In the genomic region with DNA sequence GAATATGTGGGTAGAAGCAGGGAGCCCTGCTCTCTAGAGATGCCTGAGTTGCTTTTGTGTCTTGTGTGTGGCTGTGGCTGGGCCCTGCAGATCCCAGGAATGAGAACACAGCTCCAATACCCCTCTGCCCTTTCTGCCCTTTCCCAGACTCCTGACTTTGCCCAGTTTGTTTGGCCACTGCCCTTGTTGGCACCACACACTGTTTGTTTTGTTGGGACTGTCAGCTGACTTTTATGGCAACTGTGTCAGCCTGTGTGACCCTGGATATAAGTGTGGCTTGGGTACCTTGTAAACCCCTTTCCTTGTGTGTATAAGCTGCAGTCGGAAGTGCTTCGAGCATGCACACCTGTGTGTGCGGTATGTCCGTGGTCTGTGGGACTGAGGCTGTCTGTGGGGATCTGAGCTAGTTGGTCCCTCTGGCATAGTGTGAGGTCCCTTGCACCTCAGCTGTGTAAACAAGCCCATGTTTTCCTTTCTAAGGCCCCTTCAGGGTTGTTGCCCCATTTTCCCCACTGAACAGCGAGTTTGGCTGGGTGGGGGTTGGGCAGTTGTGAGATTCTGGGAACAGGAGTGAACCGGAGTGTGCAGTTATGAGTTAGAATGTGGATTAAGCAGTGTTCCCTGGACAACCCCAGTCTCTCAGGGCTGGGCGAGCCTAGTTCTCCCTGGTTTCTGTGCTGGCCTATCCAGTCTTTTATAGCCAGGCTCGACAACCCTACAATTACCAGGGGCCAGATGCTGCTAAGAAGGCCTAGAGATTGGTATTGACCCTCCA, we compare ENCODE assay signal across 13 mouse cellular contexts. TPM values are rescaled to one million over a fixed set of nuclear protein-coding genes. Genes with fewer than 3 reads are reported as not detected.
A peak's percentile ranks its signal among the peaks of the same experiment; 100 is the strongest.
DNase-seq lines count a peak whose midpoint lies in the region; ATAC-seq and TF ChIP-seq lines count a peak whose summit lies in the region.
"Had no signal": no experiment of that assay in that cellular context is flagged by ENCODE, and none has a peak within 500 bp of the region (broad histone marks: within the 10 kb centered on the region; RNA-seq: fewer than 3 reads in every experiment).

No protein-coding gene starts in this region.

- TF ChIP-seq CTCF in lung, embryonic 14.5 days (IDR thresholded peaks at IDR 0.05; ENCODE audit: low read depth), result no peak
- TF ChIP-seq CTCF in intestine, postnatal 0 days (IDR thresholded peaks at IDR 0.05; ENCODE audit: low read depth), result no peak

- H3K4me1 ChIP-seq in lung, embryonic 14.5 days (ENCODE audit: insufficient read depth), result no peaks in the 10 kb centered on the region
- H3K4me1 ChIP-seq in intestine, postnatal 0 days (replicated peaks; ENCODE audit: control insufficient read depth, insufficient read depth, low read length), result no peaks in the 10 kb centered on the region; the same call in 1 of the 2 replicates
- peaks cover 19% of the 10 kb centered on the region for H3K4me1 ChIP-seq in limb, embryonic 13.5 days
- H3K4me1 ChIP-seq in hindbrain, embryonic 16.5 days (ENCODE audit: control insufficient read depth, insufficient read depth, low read depth, low read length), result no peaks in the 10 kb centered on the region
- H3K4me1 ChIP-seq: megakaryocyte, embryonic 14.5 days had no signal

- H3K9me3 ChIP-seq in lung, embryonic 14.5 days (ENCODE audit: low read depth, low read length), result no peaks in the 10 kb centered on the region
- no peaks in the 10 kb centered on the region for H3K9me3 ChIP-seq in intestine, postnatal 0 days (ENCODE audit: control insufficient read depth)
- no peaks in the 10 kb centered on the region for H3K9me3 ChIP-seq in limb, embryonic 13.5 days
- H3K9me3 ChIP-seq in hindbrain, embryonic 16.5 days (ENCODE audit: control insufficient read depth, low read length), result no peaks in the 10 kb centered on the region

- H3K36me3 ChIP-seq in lung, embryonic 14.5 days (ENCODE audit: insufficient read depth), result no peaks in the 10 kb centered on the region
- H3K36me3 ChIP-seq in intestine, postnatal 0 days (ENCODE audit: control insufficient read depth, insufficient read depth), result no peaks in the 10 kb centered on the region
- no peaks in the 10 kb centered on the region for H3K36me3 ChIP-seq in limb, embryonic 13.5 days
- H3K36me3 ChIP-seq in hindbrain, embryonic 16.5 days (ENCODE audit: control insufficient read depth, insufficient read depth, low read length), result no peaks in the 10 kb centered on the region

- 51% methylated on average over 8 of the region's 8 CpGs for WGBS in lung, embryonic 14.5 days
- WGBS in intestine, postnatal 0 days, result 43% methylated on average over 8 of the region's 8 CpGs
- 37% methylated on average over 8 of the region's 8 CpGs for WGBS in limb, embryonic 13.5 days
- WGBS in hindbrain, embryonic 16.5 days, result 76% methylated on average over 8 of the region's 8 CpGs

- no peak overlapping the region for H3K9ac ChIP-seq in lung, embryonic 14.5 days
- no peak overlapping the region for H3K9ac ChIP-seq in intestine, postnatal 0 days (ENCODE audit: low read depth, low read length)
- peak overlapping the region; percentile 25; the same call in 1 of the 2 replicates for H3K9ac ChIP-seq in limb, embryonic 13.5 days
- H3K9ac ChIP-seq in hindbrain, embryonic 16.5 days (ENCODE audit: low read depth, low read length), result no peak overlapping the region; the same call in 1 of the 2 replicates

- peak overlapping the region; percentile 48; the same call in 1 of the 2 replicates for H3K27ac ChIP-seq in lung, embryonic 14.5 days (ENCODE audit: low read depth)
- peak overlapping the region; percentile 86 for H3K27ac ChIP-seq in intestine, postnatal 0 days (ENCODE audit: low read depth, low read length)
- peak overlapping the region; percentile 55; the same call in 1 of the 2 replicates for H3K27ac ChIP-seq in limb, embryonic 13.5 days
- H3K27ac ChIP-seq in hindbrain, embryonic 16.5 days (ENCODE audit: low read depth, low read length), result no peak overlapping the region

- H3K4me3 ChIP-seq in lung, embryonic 14.5 days (ENCODE audit: low read depth, low read length), result no peak overlapping the region
- no peak overlapping the region for H3K4me3 ChIP-seq in intestine, postnatal 0 days (ENCODE audit: low read depth, low read length)
- no peak overlapping the region for H3K4me3 ChIP-seq in limb, embryonic 13.5 days
- H3K4me3 ChIP-seq in hindbrain, embryonic 16.5 days (ENCODE audit: low read length), result no peak overlapping the region
- H3K4me3 ChIP-seq: megakaryocyte, embryonic 14.5 days had no signal

- ATAC-seq in lung, embryonic 14.5 days (ENCODE audit: insufficient read depth), result no peak; the same call in 1 of the 2 replicates
- peak; percentile 53 for ATAC-seq in intestine, postnatal 0 days
- ATAC-seq in limb, embryonic 13.5 days (ENCODE audit: low FRiP score, low read depth), result peak; percentile 45
- no peak for ATAC-seq in megakaryocyte, adult 5-6 weeks (ENCODE audit: poor library complexity, severe bottlenecking)
- ATAC-seq in hindbrain, embryonic 16.5 days, result no peak

- no peak overlapping the region for H3K4me2 ChIP-seq in lung, embryonic 14.5 days
- H3K4me2 ChIP-seq in intestine, postnatal 0 days (replicated peaks; ENCODE audit: low read depth), result peak overlapping the region; percentile 31; the same call in 1 of the 2 replicates
- no peak overlapping the region for H3K4me2 ChIP-seq in limb, embryonic 13.5 days (replicated peaks)
- no peak overlapping the region for H3K4me2 ChIP-seq in hindbrain, embryonic 16.5 days (ENCODE audit: low read length)

- H3K27me3 ChIP-seq in lung, embryonic 14.5 days (ENCODE audit: insufficient read depth, low read length), result no peaks in the 10 kb centered on the region
- H3K27me3 ChIP-seq in intestine, postnatal 0 days (replicated peaks; ENCODE audit: control insufficient read depth, insufficient read depth, low read length), result no peaks in the 10 kb centered on the region
- no peaks in the 10 kb centered on the region for H3K27me3 ChIP-seq in limb, embryonic 13.5 days
- no peaks in the 10 kb centered on the region for H3K27me3 ChIP-seq in hindbrain, embryonic 16.5 days (replicated peaks; ENCODE audit: control insufficient read depth, insufficient read depth, low read length)

- DNase-seq in adrenal gland, postnatal 10 days, result peak; percentile 42
- DNase-seq in adrenal gland, postnatal 4 days (ENCODE audit: low spot score in 2 of 2), result no peak
- no peak for DNase-seq in lung, embryonic 14.5 days
- no peak for DNase-seq in lung, postnatal 14 days
- DNase-seq: cerebellum, adult 9-10 months; heart, postnatal 10 days; thymus, postnatal 25 days had no signal

RNA-seq across cellular contexts. Expression of a gene that starts 17.0 kb away (rescaled TPM):
- under 1 TPM; 0.51 to 0.73 TPM for total RNA-seq in adrenal gland, postnatal 10 days (2021)
- 1 to 10 TPM in 1 of 2 experiments, under 1 TPM in 1; 0.84 to 1.6 TPM for total RNA-seq in adrenal gland, postnatal 4 days (2021)
- polyA plus RNA-seq in lung, embryonic 14.5 days (2014; fragmentation: Nextera tagmentation; extraction: Ambion mirVana), result 4.7 and 5.8 TPM in 2 replicates
- polyA plus RNA-seq in intestine, postnatal 0 days (2015; fragmentation: Nextera tagmentation; extraction: Ambion mirVana), result 1.4 and 1.6 TPM in 2 replicates
- polyA plus RNA-seq in limb, embryonic 13.5 days (2015; fragmentation: Nextera tagmentation; extraction: Ambion mirVana), result 27.4 and 30.6 TPM in 2 replicates
- not detected in 2 replicates for total RNA-seq in megakaryocyte, adult 5-6 weeks (2015)
- total RNA-seq in megakaryocyte, adult 5-6 weeks (2017), result not detected in 2 replicates
- polyA plus RNA-seq in hindbrain, embryonic 16.5 days (2015; fragmentation: Nextera tagmentation; extraction: Ambion mirVana), result 77.9 and 78.0 TPM in 2 replicates
- total RNA-seq: granulocyte monocyte progenitor cell, adult 5-6 weeks had no signal

RNA-seq across cellular contexts. Expression of a gene that starts 24.8 kb away (rescaled TPM):
- total RNA-seq in adrenal gland, postnatal 10 days (2021), result 10 to 100 TPM; 25.0 to 34.3 TPM
- total RNA-seq in adrenal gland, postnatal 4 days (2021), result 10 to 100 TPM; 32.1 to 35.2 TPM
- polyA plus RNA-seq in lung, embryonic 14.5 days (2014; fragmentation: Nextera tagmentation; extraction: Ambion mirVana), result 68.3 and 70.4 TPM in 2 replicates
- 50.7 and 69.8 TPM in 2 replicates for polyA plus RNA-seq in intestine, postnatal 0 days (2015; fragmentation: Nextera tagmentation; extraction: Ambion mirVana)
- polyA plus RNA-seq in limb, embryonic 13.5 days (2015; fragmentation: Nextera tagmentation; extraction: Ambion mirVana), result 44.0 and 46.2 TPM in 2 replicates
- not detected in 2 replicates for total RNA-seq in megakaryocyte, adult 5-6 weeks (2015)
- not detected in 2 replicates for total RNA-seq in megakaryocyte, adult 5-6 weeks (2017)
- polyA plus RNA-seq in hindbrain, embryonic 16.5 days (2015; fragmentation: Nextera tagmentation; extraction: Ambion mirVana), result 8.4 and 9.9 TPM in 2 replicates
- total RNA-seq: granulocyte monocyte progenitor cell, adult 5-6 weeks had no signal

RNA-seq across cellular contexts. Expression of a gene that starts 32.1 kb away (rescaled TPM):
- 1 to 10 TPM; 1.7 to 2.2 TPM for total RNA-seq in adrenal gland, postnatal 10 days (2021)
- total RNA-seq in adrenal gland, postnatal 4 days (2021), result 1 to 10 TPM; 3.3 to 6.1 TPM
- polyA plus RNA-seq in lung, embryonic 14.5 days (2014; fragmentation: Nextera tagmentation; extraction: Ambion mirVana), result 24.6 and 27.0 TPM in 2 replicates
- 5.1 and 5.3 TPM in 2 replicates for polyA plus RNA-seq in intestine, postnatal 0 days (2015; fragmentation: Nextera tagmentation; extraction: Ambion mirVana)
- polyA plus RNA-seq in limb, embryonic 13.5 days (2015; fragmentation: Nextera tagmentation; extraction: Ambion mirVana), result 49.0 and 51.6 TPM in 2 replicates
- total RNA-seq in megakaryocyte, adult 5-6 weeks (2015), result 0.16 and 0.33 TPM in 2 replicates
- not detected in 2 replicates for total RNA-seq in megakaryocyte, adult 5-6 weeks (2017)
- 3.9 and 5.0 TPM in 2 replicates for polyA plus RNA-seq in hindbrain, embryonic 16.5 days (2015; fragmentation: Nextera tagmentation; extraction: Ambion mirVana)

RNA-seq across cellular contexts. Expression of a gene that starts 35.4 kb away (rescaled TPM):
- 10 to 100 TPM; 46.7 to 53.1 TPM for total RNA-seq in adrenal gland, postnatal 10 days (2021)
- 10 to 100 TPM; 62.4 to 63.1 TPM for total RNA-seq in adrenal gland, postnatal 4 days (2021)
- polyA plus RNA-seq in lung, embryonic 14.5 days (2014; fragmentation: Nextera tagmentation; extraction: Ambion mirVana), result 58.5 and 60.2 TPM in 2 replicates
- polyA plus RNA-seq in intestine, postnatal 0 days (2015; fragmentation: Nextera tagmentation; extraction: Ambion mirVana), result 57.4 and 61.8 TPM in 2 replicates
- polyA plus RNA-seq in limb, embryonic 13.5 days (2015; fragmentation: Nextera tagmentation; extraction: Ambion mirVana), result 85.5 and 88.8 TPM in 2 replicates
- total RNA-seq in megakaryocyte, adult 5-6 weeks (2015), result 42.9 and 68.4 TPM in 2 replicates
- total RNA-seq in megakaryocyte, adult 5-6 weeks (2017), result 31.5 and 52.2 TPM in 2 replicates
- 39.4 and 43.9 TPM in 2 replicates for polyA plus RNA-seq in hindbrain, embryonic 16.5 days (2015; fragmentation: Nextera tagmentation; extraction: Ambion mirVana)

RNA-seq across cellular contexts. Expression of a gene that starts 44.1 kb away (rescaled TPM):
- 10 to 100 TPM; 62.8 to 68.9 TPM for total RNA-seq in adrenal gland, postnatal 10 days (2021)
- 10 to 100 TPM; 60.7 to 74.6 TPM for total RNA-seq in adrenal gland, postnatal 4 days (2021)
- 32.7 and 36.7 TPM in 2 replicates for polyA plus RNA-seq in lung, embryonic 14.5 days (2014; fragmentation: Nextera tagmentation; extraction: Ambion mirVana)
- 33.9 and 37.0 TPM in 2 replicates for polyA plus RNA-seq in intestine, postnatal 0 days (2015; fragmentation: Nextera tagmentation; extraction: Ambion mirVana)
- 50.3 and 52.2 TPM in 2 replicates for polyA plus RNA-seq in limb, embryonic 13.5 days (2015; fragmentation: Nextera tagmentation; extraction: Ambion mirVana)
- 107 and 135 TPM in 2 replicates for total RNA-seq in megakaryocyte, adult 5-6 weeks (2015)
- 100 and 124 TPM in 2 replicates for total RNA-seq in megakaryocyte, adult 5-6 weeks (2017)
- 74.6 and 84.1 TPM in 2 replicates for polyA plus RNA-seq in hindbrain, embryonic 16.5 days (2015; fragmentation: Nextera tagmentation; extraction: Ambion mirVana)

Comparison
In these comparisons a context has a peak if more than half of its experiments do, and no peak if none do; other contexts are left out.
1. ATAC-seq: peak in intestine, postnatal 0 days (single experiment) and limb, embryonic 13.5 days (single experiment); none in lung, embryonic 14.5 days (single experiment), megakaryocyte, adult 5-6 weeks (single experiment) and hindbrain, embryonic 16.5 days (single experiment).